Mouse (Mus musculus) cortical plate, adult 2 months (tissue): Measurements from ENCODE around the gene Prokr1.

Experiments
- CTCF ChIP-seq: fragments of 200-500 bp; IDR thresholded peaks from 2 replicates; pipeline ENCODE4 v1.5.1; 2011; ENCODE audit warnings: mild to moderate bottlenecking, control low read depth, low read length; ENCODE audit not compliant: insufficient read depth; ENCODE audit errors: extremely low read depth
- POLR2A ChIP-seq: fragments of 200-500 bp; IDR thresholded peaks from 2 replicates; pipeline ENCODE4 v1.6.1; 2011; ENCODE audit warnings: mild to moderate bottlenecking, low read length, control low read depth; ENCODE audit not compliant: insufficient read depth; ENCODE audit errors: extremely low read depth

GRCm38 (mm10) chr6:87578247-87578646 lies 12.3 kb downstream of the Prokr1 start:
- peak; percentile 38 for TF ChIP-seq CTCF
- no peak for TF ChIP-seq POLR2A
